Mouse (Mus musculus) cerebellum, postnatal 10 days (tissue): ENCODE results near the gene Gm20388.
A peak's percentile ranks its signal among the peaks of the same experiment; 100 is the strongest.
"Not testable (repeated sequence)": the region's sequence is repeated elsewhere in the genome, so short reads cannot be mapped to it uniquely, and the experiment has no call there.

Source experiments
- DNase-seq, 2 experiments: peaks; one replicate each; pipeline ENCODE4 v3.0.0; 2021; ENCODE audit warnings: mixed read lengths in 2 of 2

The Gm20388 gene

DNA sequence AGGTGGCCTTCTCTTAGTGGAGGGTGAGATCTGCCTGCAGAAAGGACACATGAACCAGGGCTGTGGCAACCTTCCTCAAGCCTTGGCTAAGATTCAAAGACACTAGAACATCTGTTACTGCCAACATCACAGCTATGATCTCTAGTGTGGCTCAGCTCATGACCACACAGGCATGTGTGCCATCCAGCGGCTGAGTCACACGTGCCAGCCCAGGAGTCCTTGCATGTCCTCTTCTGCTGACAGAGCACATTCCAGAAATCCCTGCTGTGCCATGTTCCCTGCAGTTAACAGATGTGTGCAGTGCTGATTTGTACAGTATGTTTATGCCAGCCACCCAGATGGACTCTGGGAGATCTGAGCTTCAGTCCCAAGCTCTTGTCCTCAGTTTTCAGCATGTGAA lies 4088.9 kb downstream of the Gm20388 start:
- no peak for DNase-seq

DNA sequence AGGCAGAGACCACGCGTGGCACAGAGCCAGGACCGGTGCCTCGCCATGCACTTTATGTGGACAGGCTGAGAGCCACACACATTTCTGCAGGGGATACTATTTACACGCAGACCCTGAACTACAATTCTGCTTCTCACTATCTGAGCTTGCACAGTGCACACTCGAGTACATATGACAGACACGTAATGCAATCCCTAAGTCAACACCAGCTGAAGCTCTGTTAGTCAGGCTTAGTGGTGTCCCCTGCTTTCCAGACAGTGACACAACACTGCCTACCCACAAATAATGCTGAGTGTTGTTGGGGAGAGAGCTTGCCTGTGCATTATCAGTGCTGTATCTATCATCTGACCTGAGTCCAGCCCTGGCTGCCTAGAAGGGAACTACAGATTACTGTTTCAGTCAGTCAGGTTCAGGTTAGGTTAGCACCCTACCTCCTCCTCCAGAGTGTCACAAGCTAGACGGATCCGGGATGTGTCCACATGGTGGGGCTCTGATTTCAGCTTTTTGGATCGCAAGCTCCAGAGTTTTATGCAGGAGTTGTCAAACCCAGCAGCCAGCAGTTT lies 4092.0 kb downstream of the Gm20388 start:
- DNase-seq = no peak

DNA sequence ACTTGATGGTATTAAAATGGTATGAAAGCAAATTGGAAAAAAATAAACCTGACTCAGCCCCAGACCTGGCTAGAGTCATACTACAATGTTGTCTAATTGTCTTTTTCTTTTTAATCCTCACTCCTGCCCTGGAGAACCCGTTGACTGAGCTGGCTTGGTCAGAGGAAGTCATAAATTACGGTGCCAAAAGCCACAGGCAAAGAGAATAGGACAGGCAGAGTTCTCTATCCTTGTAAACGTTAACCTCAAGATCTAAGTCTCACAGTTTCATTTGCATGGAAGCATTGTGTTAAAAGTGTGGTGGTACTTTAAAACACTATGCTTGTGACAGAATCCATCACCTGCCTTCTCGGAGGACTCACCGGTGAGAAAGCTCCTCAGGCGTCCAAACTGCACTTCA lies 4097.2 kb downstream of the Gm20388 start:
- no peak for DNase-seq

DNA sequence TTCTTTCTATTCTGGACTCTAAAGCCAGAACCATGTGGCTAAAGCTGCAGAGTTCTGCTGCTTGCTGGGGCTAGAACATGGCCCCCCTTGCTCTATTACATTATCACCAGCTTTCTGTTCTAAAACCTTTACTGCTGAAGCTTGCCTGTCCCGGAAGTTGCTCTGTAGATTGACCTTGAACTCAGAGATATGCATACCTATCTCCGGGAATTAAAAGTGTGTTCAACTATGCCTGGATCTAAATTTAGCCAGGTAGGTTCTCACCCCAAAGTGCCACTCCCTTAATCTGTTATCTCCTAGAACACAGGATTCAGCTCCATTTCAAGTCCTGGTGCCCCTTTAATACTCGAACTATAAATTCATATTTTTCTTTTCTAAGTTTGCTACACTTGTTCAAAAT lies 4100.9 kb downstream of the Gm20388 start:
- DNase-seq = no peak

DNA sequence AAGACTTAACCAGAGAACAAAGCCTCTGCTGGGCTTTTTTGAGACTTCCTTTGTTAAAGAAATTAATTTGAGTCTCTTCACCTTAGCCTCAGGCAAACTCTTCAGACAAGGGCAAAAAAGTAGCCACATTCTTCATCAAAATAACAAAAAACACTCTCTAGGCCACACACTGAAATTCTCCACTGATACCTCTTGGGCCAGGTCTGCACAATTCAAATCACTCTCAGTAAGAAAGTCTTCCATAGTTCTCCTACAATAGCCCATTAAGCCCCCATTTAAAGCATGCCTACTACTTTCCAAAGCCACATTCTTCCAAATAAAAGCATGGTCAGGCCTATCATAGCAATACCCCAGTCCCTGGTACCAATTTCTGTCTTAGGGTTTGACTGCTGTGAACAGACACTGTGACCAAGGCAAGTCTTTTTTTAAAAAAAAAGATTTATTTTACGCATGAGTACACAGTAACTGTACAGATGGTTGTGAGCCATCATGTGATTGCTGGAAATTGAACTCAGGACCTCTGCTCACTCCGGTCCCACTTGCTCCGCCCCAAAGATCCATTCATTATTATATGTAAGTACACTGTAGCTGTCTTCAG lies 4101.4 kb downstream of the Gm20388 start:
- DNase-seq = no peak

DNA sequence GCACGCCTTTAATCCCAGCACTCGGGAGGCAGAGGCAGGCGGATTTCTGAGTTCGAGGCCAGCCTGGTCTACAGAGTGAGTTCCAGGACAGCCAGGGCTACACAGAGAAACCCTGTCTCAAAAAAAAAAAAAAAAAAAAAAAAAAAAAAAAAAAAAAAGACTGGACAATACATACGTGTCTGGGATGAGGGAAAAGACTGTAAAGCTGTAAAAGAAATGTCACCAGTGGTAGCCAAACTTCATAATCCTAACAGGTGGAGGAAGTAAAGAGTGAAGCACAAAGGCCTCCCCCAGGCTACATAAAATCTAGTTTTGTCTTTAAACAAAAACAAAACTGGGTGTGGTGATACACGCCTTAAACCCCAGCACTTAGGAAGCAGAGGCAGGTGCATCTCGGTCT lies 4103.7 kb downstream of the Gm20388 start:
- not testable (repeated sequence) for DNase-seq

DNA sequence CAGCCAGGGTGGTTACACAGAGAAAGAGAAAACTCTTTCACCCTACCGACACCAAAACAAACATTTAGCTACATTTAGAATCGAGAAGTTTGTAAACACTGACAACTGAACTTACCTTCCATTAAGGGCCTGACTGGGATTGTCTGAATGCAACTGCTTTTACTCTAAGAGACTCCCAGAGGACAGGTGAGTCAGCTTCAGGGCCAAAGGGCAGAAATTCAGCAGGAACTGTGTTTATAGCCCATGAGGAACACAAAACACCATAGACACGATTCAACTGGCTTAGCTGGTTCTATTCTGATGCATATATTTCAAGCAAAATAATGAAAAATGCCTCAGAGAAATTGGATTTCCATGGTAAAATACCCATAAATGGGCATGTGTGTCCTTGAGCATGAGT lies 4104.1 kb downstream of the Gm20388 start:
- no peak for DNase-seq

DNA sequence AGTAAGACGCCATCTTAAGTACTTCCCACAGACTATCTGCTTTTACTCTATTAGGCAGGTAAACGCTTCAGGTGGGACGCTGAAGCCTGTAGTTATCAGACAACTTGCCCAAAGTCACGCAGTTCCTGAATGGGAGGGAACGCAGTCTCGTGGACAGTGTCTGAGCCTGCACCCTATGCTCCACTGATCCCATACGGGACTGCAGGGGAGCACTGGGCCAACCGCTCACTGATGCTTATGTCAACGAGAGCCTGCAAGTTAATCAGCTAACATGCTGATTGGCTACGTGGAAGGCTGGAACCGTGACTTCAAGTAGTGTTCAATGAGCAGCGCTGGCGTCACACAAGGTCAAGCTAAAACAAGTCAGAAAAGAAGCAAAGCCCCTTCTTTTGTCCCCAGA lies 4109.1 kb downstream of the Gm20388 start:
- DNase-seq = peak in 1 of 2 experiments; percentile 15

DNA sequence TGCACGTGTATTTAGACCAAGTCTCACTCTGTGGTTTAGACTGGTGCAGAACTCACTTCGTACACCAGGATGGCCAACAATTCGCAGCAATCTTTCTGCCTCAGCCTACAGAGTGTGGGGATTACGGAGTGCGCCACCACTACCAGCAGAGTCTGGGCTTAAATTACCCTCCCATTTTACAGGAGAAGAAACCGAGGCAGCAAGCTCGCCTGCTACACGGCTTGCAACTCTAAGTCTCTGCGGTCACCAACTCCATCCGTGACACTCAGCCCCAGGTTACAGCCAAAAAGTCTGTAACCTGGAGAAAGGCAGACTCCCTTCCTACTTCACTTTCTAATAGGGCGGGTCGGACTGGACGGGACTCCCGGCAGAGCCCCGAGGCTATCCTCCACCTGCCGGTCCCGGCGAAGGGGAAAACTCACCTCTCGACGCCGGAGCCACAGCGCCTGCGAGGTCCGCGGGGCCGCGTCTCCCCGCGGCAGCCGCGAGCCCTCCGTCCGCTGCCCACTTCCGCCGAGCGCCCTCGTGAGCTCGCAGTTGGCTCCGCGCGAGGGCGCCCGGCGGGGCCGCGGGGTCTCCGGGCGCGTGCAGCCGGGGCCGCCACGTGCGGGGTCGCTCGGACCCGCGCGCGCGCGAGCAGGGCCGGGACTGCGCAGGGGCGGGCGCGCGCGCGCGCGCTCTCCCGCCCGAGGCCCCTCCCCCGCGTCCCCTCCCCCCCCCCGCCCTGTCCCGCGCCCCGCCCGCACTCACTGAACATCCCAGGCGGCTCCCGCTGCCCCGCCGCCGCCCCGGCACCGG lies 4110.0 kb downstream of the Gm20388 start:
- DNase-seq = peak; percentile 80 to 86

DNA sequence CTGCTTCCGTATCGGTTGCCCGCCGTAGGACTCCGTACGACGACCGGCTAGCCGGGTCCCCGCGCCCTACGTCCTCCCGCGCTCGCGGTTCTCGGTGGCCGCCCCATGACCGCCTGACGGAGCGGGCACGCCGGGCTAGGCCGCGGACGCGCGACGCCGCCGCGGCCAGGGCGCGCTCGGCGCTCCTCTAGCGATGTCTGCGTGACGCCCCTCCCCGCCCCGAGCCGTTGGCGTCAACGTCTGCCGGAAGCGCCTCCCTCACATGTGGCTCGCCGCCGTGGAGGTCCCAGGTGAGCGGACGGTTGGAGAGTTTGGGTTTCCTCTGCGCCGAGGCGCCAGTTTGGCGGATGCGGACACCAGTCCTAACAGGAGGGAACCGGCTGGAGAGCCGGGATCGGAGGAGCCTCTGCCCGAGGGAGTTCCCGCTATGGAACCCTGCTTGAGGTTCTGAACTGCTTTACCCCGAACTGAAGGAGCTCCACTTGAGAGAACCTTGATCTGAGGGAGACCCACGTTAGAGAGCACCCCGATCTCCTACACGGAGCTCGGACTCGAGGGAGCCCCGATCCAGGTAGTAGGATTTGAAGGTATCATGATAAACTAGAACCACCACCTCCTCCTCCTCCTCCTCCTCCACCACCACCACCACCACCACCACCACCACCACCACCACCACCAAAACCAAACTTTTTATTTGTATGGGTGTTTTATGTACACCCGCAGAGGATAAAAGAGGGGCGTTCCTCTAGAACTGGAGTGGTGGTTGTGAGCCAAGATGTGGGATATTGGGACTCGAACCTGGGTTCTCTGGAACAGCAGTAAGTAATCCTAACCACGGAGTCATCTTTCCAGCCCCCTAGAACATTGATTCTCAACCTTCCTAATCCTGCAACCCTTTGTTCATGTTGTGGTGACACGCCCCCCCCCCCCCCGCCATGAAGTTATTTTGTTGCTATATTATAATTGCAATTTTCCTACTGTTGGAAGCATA lies 4110.9 kb downstream of the Gm20388 start, which contains the start of the genes Taf5l and Urb2:
Gene Taf5l (minus strand): TSS at position 161 of the 991 bp plus-strand sequence.
Gene Urb2 (plus strand): TSS at position 272 of the 991 bp plus-strand sequence.
- DNase-seq = peak; percentile 96 to 97

DNA sequence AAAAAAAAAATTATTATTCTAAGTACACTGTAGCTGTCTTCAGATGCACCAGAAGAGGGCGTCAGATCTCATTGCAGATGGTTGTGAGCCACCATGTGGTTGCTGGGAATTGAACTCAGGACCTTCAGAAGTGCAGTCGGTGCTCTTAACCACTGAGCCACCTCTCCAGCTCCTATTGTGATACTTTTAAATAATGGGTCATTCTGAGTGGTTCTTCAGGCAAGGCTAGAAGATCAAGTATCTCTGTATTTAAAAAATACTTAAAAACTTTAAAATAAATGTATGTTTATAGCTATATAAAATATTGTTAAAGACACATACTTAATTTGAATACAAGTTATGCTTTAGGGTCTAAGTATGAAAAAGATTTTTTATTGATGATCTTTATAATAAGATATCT lies 4115.6 kb downstream of the Gm20388 start:
- not testable (repeated sequence) for DNase-seq

DNA sequence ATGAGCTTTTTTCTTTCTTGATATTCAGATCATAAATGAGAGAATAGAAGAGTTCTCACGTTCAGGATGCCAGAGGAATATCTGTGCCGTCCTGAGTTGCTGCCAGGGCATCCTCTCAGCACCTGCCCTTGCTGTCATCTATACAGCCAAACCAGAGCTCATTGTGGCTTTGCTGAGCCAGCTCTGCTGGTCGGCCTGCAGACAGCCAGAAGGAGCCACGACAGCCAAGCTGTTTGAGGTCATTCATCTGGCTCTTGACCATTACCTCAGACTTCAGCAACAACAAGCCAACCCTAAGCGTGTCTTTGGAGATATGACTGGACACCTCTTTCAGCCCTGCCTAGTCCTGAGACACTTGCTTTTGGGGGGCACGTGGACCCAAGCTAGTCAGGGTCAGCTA lies 4117.2 kb downstream of the Gm20388 start:
- DNase-seq = peak; percentile 50 to 63

DNA sequence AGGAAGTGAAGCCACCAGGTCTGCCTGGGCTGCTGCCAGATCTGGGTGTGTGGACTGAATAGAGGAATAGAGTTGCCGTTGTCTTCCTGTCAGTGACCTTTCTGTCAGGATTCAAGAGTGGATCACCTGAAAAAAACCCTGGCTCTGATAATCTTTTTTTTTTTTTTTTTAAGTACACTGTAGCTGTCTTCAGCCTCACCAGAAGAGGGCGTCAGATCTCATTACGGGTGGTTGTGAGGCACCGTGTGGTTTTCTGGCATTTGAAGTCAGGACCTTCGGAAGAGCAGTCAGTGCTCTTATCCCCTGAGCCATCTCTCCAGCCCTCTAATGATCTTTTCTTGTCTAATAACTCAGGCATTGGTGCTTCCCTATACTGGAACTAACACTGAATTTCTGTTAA lies 4122.8 kb downstream of the Gm20388 start:
- no peak for DNase-seq

DNA sequence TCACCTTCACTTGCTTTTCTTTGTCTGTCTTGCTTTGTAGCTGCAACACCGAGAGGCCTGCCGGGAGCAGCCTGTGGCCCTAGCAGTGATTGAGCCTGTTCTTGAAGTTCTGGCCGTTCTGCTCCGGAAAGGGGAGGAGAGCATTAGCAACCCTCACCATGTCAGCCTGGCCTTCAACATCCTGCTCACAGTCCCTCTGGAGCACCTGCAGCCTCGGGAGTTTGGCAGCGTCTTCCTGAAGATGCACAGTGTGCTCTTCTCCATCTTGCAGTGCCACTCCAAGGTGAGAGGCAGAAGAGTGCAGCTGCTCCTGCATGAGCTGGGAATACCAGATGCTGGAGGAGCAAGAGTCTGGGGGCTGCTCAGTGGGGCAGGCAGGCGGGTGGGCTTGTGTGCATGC lies 4127.5 kb downstream of the Gm20388 start:
- no peak for DNase-seq

DNA sequence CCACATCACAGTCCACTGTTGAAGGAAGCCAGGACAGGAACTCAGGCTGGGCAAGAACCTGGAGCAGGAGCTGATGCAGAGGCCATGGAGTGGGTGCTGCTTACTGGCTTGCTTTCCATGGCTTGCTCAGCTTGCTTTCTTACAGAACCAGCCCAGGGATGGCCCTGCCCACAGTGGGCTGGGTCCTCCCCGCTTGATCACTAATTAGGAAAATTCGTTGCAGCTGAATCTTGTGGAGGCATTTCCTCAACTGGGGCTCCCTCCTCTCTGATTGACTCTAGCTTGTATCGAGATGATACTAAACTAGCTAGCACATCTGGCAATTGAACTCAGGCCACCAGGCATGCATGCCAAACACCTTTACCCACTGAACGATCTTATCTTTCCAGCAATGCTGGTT lies 4128.7 kb downstream of the Gm20388 start:
- no peak for DNase-seq

DNA sequence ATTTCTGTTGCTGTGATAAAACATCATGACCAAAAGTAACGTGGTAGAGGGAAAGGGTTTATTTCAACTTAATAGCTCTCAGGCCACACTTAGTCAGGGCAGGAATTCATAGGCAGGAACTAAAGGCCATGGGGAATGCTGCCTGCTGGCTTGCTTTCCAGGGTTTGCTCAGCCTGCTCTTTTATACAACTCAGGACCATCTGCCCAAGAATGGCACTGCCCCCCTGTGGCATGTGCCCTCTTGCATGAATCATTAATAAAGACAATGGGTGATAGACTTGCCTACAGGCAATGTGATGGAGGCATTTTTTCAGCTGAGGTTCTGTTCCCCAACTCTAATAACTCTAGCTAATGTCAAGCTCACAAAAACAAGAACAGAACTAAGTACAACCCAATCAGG lies 4131.6 kb downstream of the Gm20388 start:
- no peak for DNase-seq

DNA sequence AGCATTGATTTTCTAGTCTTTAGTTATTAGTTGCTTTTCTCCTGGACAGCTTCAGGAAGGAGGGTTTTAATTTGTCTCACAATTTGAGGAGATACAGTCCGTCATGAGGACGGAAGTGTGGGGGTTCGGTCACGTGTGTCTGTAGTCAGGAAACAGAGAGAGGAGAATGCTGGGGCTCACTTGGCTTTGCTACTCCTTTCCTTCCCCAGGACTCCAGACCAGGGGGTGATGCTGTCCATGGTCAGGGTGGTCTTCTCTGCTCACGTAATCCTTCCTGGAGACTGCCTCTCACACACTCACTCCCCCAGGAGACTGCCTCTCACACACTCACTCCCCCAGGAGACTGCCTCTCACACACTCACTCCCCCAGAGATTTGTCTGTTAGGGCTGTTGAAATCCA lies 4133.8 kb downstream of the Gm20388 start:
- DNase-seq = no peak

DNA sequence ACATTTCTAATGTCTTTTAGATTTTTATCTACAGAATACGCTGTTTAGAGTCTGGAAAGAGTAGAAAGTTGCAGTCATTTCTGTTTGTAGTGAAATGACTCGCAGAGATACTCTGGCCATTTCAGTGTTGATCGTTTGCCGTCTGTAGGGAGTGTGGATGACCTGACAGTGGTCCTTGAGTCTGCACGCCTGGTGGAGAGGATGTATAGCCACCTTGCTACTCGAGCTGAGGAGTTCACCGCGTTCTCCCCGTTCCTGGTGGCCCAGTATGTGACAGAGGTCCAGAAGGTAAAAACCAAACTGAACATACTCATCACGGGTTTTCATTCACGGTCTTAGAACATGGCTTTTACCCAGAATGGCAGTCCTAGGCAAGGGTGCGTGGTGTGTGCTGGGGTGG lies 4134.3 kb downstream of the Gm20388 start:
- DNase-seq = no peak

DNA sequence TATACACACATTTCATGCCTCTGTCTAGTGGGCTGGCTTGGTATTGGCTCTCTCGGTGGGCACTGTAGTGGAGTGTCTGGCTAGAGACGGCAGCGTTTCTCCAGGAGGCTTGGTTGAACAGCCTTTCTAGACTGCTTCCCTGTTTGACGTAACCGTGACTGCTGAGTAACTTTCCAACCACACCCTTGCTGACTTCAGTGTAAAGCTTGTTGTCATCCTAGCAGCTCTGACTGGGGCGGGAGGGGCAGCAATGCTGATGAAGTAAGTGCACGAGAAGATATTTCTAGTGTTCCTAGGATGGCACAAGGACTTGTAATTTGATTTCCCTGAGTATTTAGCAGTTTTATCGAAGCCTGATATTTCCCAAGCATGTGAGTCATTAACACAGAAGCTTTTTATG lies 4135.2 kb downstream of the Gm20388 start:
- DNase-seq = no peak

DNA sequence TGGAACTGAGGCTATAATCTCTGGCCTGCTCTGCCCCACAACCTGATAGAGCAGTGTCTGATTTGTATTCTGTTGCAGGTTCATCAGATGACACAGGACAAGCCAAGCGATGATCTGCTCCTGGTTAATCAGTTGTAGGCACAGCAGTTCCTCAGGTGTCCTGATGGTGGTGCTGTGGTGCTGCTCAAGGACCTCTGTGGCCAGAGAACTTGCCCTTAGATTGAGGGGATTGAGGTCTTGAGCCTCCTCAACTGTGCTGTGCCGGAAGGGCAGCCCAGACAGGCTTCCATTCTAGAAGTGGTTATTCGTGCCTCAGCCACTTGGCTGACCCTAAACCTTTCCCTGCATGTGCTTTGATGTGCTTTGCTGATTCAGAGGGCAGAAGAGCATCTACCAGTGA lies 4141.5 kb downstream of the Gm20388 start:
- DNase-seq = peak; percentile 91 to 93

DNA sequence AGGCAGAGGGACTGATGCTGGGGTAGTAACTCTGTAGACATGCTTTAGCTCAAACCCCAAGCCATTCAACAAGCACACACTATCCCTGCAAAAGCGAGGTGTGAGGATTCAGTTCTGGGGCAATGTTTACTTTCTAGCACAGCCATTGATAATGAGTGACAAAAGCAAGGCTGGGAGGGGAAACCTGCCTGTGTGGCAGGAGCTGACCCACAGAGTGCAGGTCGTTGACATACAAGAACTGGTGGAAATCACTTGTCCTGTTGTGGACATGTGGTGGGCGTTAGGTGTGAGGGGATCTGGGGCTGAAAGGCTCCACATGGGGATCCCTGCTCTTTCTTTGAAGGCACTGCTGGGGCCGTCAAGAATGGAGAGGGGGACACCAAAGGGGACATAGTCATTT lies 4141.9 kb downstream of the Gm20388 start:
- DNase-seq = no peak

DNA sequence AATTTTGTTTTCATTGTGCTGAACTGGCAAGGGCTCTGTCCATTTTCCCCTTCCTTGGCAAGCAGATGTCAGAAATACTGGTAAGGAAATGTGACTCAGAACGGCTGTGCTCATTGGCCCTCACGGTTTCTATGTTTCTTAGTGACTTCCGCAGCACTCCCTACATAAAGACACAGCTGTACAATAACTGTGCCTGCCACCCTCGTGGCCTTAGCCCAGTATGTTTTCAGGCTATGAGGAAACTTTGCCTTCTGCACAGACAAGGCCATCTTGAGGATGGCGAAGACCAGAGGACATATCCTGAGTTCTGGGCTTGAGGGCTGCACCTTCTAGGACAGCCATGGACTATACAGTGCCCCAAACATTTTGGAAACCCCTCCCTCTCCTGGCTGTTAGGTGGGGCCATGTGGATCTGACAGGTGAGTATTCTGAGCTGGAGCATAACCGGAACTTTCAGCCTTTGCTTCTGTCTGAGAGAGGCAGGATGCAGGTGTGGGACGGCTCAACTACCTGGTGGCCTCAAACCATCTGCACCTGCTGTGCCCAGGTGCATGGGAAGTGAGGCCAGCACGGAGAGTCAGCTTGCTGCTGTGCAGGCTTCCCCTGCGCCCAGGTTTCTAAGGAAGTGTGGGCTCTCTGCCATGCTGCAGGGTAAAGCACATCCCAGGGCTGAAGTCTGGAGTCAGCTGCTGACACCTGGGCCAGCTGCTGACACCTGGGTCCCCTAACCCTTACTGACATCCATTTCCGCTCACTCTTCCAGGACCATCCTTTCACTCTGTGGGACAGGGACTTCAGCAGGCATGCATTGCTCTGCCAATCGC lies 4146.4 kb downstream of the Gm20388 start:
- no peak for DNase-seq
